Mouse (Mus musculus): ENCODE measurements at regions not wholly inside any gene's neighbourhood (a gene's known extent, or its start where the extent isn't known, plus 50 kb on each side); places are given as distances from the start of the nearest gene placed in this dataset.

- Histone ChIP-seq H3K9me3 (no peaks in the 10 kb centered on the region), H3K4me2 (replicated peaks) (no peak overlapping the region), H3K27ac (no peak overlapping the region), H3K4me3 (no peak overlapping the region), H3K9ac (no peak overlapping the region), H3K36me3 (no peaks in the 10 kb centered on the region), H3K27me3 (no peaks in the 10 kb centered on the region), H3K4me1 (no peaks in the 10 kb centered on the region)
- no peak for ATAC-seq (ENCODE audit: insufficient number of reproducible peaks, insufficient read depth, low FRiP score, low TSS enrichment)
- WGBS: 90% methylated on average over 11 of the region's 11 CpGs
Observed at GRCm38 (mm10) chr5:90075629-90076349, 148.0 kb downstream of the Cox18 start.

- 89% methylated on average over 2 of the region's 2 CpGs for WGBS
- Histone ChIP-seq H3K9me3 (no peaks in the 10 kb centered on the region), H3K9ac (no peak overlapping the region), H3K4me3 (no peak overlapping the region), H3K4me1 (no peaks in the 10 kb centered on the region), H3K27me3 (no peaks in the 10 kb centered on the region), H3K4me2 (replicated peaks) (no peak overlapping the region), H3K36me3 (no peaks in the 10 kb centered on the region), H3K27ac (no peak overlapping the region)
- no peak for ATAC-seq (ENCODE audit: insufficient number of reproducible peaks, insufficient read depth, low FRiP score, low TSS enrichment)
Observed at GRCm38 (mm10) chr5:90071806-90072205, 152.0 kb downstream of the Cox18 start.

DNA sequence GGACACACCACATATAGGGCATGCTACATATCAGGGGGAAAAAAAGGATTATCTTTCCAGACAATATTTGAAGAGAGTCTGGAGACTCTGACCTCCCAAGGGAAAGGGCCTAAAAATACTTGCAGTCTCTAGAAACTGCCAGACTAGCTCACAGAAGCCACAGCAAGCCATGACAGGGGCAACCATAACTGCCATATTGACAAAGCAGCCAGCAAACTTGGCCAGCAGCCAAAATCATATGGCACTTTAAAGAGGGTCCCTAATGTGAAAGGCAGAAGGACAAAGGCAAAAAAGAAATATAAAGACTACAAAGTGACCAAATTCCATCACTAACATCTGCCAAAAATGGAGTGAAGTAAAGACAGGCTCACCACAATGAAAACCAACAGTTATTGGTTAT is 155.2 kb downstream of the Cox18 start:
- Histone ChIP-seq H3K27ac (no peak overlapping the region), H3K27me3 (no peaks in the 10 kb centered on the region), H3K9ac (no peak overlapping the region), H3K9me3 (no peaks in the 10 kb centered on the region), H3K36me3 (no peaks in the 10 kb centered on the region), H3K4me3 (no peak overlapping the region), H3K4me1 (no peaks in the 10 kb centered on the region), H3K4me2 (replicated peaks) (no peak overlapping the region)
- no peak for ATAC-seq (ENCODE audit: insufficient number of reproducible peaks, insufficient read depth, low FRiP score, low TSS enrichment)

- Histone ChIP-seq H3K9me3 (no peaks in the 10 kb centered on the region), H3K36me3 (no peaks in the 10 kb centered on the region), H3K27ac (no peak overlapping the region), H3K4me3 (no peak overlapping the region), H3K9ac (no peak overlapping the region), H3K4me1 (no peaks in the 10 kb centered on the region), H3K27me3 (no peaks in the 10 kb centered on the region), H3K4me2 (replicated peaks) (no peak overlapping the region)
- 78% methylated on average over 7 of the region's 7 CpGs for WGBS
- ATAC-seq (ENCODE audit: insufficient number of reproducible peaks, insufficient read depth, low FRiP score, low TSS enrichment): no peak
Observed at GRCm38 (mm10) chr5:90067817-90068216, 156.0 kb downstream of the Cox18 start.

DNA sequence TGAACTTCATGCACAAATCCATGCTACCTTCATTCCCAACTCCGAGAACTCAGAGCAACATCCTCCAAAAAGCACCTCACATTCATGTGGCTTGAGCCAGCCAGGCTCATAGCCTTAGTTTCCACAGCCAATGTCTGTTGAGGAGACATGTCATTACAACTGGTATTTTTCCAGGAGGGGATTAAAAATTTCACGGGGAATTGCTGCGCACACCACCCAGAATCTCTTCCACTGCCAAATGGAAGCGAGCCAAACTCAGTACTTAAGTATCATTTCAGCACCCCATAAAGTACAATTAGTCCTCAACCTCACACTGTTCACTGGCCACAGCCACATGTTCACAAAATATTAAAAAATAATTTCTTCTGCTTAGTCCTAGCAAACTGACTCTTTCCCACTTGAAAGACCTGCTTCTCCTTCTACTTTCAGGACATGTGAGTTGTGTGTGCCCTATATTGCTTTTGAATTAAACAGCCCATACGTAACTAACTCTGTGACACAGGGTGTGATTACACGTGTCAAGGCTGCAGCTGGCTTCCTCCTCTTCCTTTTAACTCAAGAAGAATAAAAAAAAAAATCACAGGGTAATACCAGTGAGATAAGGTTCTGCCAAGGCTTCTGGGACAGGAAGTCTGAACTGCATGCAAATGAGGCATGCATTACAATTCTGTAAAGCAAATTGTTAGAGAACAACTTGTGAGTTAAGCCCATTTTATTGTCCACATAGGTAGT is 157.8 kb downstream of the Cox18 start:
- H3K4me3 ChIP-seq: no peak overlapping the region
- ATAC-seq (ENCODE audit: insufficient number of reproducible peaks, insufficient read depth, low FRiP score, low TSS enrichment): no peak
- no peaks in the 10 kb centered on the region for H3K36me3 ChIP-seq
- no peak overlapping the region for H3K27ac ChIP-seq
- H3K27me3 ChIP-seq: no peaks in the 10 kb centered on the region
- 76% methylated on average over 6 of the region's 6 CpGs for WGBS
- H3K4me1 ChIP-seq: no peaks in the 10 kb centered on the region
- no peak overlapping the region for H3K9ac ChIP-seq
- no peak overlapping the region for H3K4me2 ChIP-seq (replicated peaks)
- no peaks in the 10 kb centered on the region for H3K9me3 ChIP-seq

GRCm38 (mm10) chr5:90055686-90056085 is 168.1 kb downstream of the Cox18 start:
- WGBS: 69% methylated on average over 2 of the region's 2 CpGs
- H3K4me3 ChIP-seq: no peak overlapping the region
- H3K36me3 ChIP-seq: no peaks in the 10 kb centered on the region
- H3K4me1 ChIP-seq: no peaks in the 10 kb centered on the region
- no peak for ATAC-seq (ENCODE audit: insufficient number of reproducible peaks, insufficient read depth, low FRiP score, low TSS enrichment)
- H3K9me3 ChIP-seq: no peaks in the 10 kb centered on the region
- no peak overlapping the region for H3K4me2 ChIP-seq (replicated peaks)
- H3K27me3 ChIP-seq: no peaks in the 10 kb centered on the region
- no peak overlapping the region for H3K27ac ChIP-seq
- H3K9ac ChIP-seq: no peak overlapping the region

- Histone ChIP-seq H3K9ac (no peak overlapping the region), H3K27me3 (no peaks in the 10 kb centered on the region), H3K9me3 (no peaks in the 10 kb centered on the region), H3K4me1 (no peaks in the 10 kb centered on the region), H3K4me2 (replicated peaks) (no peak overlapping the region), H3K4me3 (no peak overlapping the region), H3K27ac (no peak overlapping the region), H3K36me3 (no peaks in the 10 kb centered on the region)
- 85% methylated on average over 1 of the region's 1 CpGs for WGBS
- no peak for ATAC-seq (ENCODE audit: insufficient number of reproducible peaks, insufficient read depth, low FRiP score, low TSS enrichment)
Observed at GRCm38 (mm10) chr5:90052516-90052915, 169.4 kb upstream of the Adamts3 start.

DNA sequence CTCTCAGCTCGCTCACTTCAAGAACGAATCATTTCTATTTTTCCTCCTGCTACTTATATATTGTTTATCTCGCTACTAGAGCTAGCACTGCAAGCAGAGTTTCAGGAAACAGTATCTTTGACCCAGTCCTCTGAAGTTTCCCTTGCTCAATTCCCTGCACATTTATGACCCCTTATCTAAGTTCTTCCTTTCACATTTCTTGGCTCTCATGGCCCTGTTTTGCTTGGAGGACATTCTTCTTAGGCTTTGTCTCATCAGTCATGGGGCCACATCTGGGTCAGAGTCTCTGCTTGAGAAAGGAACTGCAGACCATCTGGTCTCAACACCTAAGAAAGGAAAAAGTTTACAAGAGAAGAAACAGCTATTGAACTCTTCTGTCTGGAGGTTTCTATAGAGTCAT is 166.7 kb upstream of the Adamts3 start:
- Histone ChIP-seq H3K27ac (no peak overlapping the region), H3K9ac (no peak overlapping the region), H3K36me3 (no peaks in the 10 kb centered on the region), H3K9me3 (no peaks in the 10 kb centered on the region), H3K4me3 (no peak overlapping the region), H3K27me3 (no peaks in the 10 kb centered on the region), H3K4me2 (replicated peaks) (no peak overlapping the region), H3K4me1 (no peaks in the 10 kb centered on the region)
- no peak for ATAC-seq (ENCODE audit: insufficient number of reproducible peaks, insufficient read depth, low FRiP score, low TSS enrichment)
- 86% methylated on average over 3 of the region's 3 CpGs for WGBS

GRCm38 (mm10) chr5:90042781-90043180 is 159.6 kb upstream of the Adamts3 start:
- Histone ChIP-seq H3K9ac (no peak overlapping the region), H3K27me3 (no peaks in the 10 kb centered on the region), H3K4me3 (no peak overlapping the region), H3K4me1 (no peaks in the 10 kb centered on the region), H3K4me2 (replicated peaks) (no peak overlapping the region), H3K27ac (no peak overlapping the region), H3K9me3 (no peaks in the 10 kb centered on the region), H3K36me3 (no peaks in the 10 kb centered on the region)
- no peak for ATAC-seq (ENCODE audit: insufficient number of reproducible peaks, insufficient read depth, low FRiP score, low TSS enrichment)
- WGBS: 76% methylated on average over 4 of the region's 4 CpGs

DNA sequence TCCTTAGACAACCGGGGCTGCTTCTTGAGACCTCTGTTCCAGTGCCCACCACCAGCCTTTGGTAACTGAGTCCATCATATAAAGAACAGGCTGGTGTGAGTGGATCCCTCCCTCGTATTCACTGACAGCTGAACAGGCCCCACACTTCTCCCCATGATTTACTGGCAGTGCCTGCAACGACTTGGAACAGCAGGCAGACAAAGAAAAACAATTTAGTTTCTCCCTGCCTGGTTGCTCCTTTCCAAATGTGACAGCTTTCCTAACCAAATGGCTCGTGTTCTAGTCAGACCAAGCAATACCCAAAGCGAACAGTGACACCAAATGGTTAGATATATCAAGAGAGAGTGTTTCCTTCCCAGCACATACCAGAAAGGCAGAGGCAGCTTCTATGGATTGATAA is 150.0 kb upstream of the Adamts3 start:
- H3K36me3 ChIP-seq: no peaks in the 10 kb centered on the region
- H3K4me2 ChIP-seq (replicated peaks): no peak overlapping the region
- no peak for ATAC-seq (ENCODE audit: insufficient number of reproducible peaks, insufficient read depth, low FRiP score, low TSS enrichment)
- no peaks in the 10 kb centered on the region for H3K27me3 ChIP-seq
- no peak overlapping the region for H3K27ac ChIP-seq
- H3K4me1 ChIP-seq: no peaks in the 10 kb centered on the region
- no peaks in the 10 kb centered on the region for H3K9me3 ChIP-seq
- no peak overlapping the region for H3K9ac ChIP-seq
- WGBS: 65% methylated on average over 5 of the region's 5 CpGs
- H3K4me3 ChIP-seq: no peak overlapping the region

GRCm38 (mm10) chr5:90030737-90031136 is 147.6 kb upstream of the Adamts3 start:
- Histone ChIP-seq H3K9me3 (no peaks in the 10 kb centered on the region), H3K4me1 (no peaks in the 10 kb centered on the region), H3K27me3 (no peaks in the 10 kb centered on the region), H3K27ac (no peak overlapping the region), H3K9ac (no peak overlapping the region), H3K36me3 (no peaks in the 10 kb centered on the region), H3K4me2 (replicated peaks) (no peak overlapping the region), H3K4me3 (no peak overlapping the region)
- 87% methylated on average over 2 of the region's 2 CpGs for WGBS
- no peak for ATAC-seq (ENCODE audit: insufficient number of reproducible peaks, insufficient read depth, low FRiP score, low TSS enrichment)

DNA sequence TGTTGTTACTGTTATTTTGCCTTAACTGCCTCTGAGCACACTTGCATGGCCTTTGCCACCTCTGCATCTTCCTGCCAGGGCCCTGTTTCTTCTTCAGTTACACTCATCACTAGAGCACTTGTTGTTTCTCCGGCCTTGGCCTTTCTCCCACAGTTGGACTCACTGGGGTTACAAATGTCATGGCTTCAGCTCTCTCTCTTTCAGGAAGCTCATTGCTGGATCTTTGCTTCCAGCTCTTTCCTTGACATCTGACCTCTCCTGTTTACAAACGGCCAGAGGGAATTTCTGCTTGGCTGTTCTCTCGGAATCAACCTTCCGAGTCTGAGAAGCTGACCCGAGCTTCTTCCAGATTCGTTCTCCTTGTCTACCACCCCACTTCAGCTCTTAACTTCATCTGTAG is 146.6 kb upstream of the Adamts3 start:
- H3K27me3 ChIP-seq: no peaks in the 10 kb centered on the region

More for the DNA sequence above, 146.6 kb upstream of the Adamts3 start:
- ATAC-seq (ENCODE audit: insufficient number of reproducible peaks, insufficient read depth, low FRiP score, low TSS enrichment): no peak
- H3K36me3 ChIP-seq: no peaks in the 10 kb centered on the region
- no peaks in the 10 kb centered on the region for H3K4me1 ChIP-seq
- WGBS: 22% methylated on average over 6 of the region's 6 CpGs
- H3K9ac ChIP-seq: no peak overlapping the region
- H3K9me3 ChIP-seq: no peaks in the 10 kb centered on the region
- no peak overlapping the region for H3K27ac ChIP-seq
- H3K4me2 ChIP-seq (replicated peaks): no peak overlapping the region
- no peak overlapping the region for H3K4me3 ChIP-seq

Data from embryonic facial prominence, embryonic 12.5 days (tissue).